Mouse (Mus musculus) gastrocnemius, postnatal 36 days (tissue): ENCODE results near the gene Zc3h12c. TPM values are rescaled to one million over a fixed set of nuclear protein-coding genes. Genes with fewer than 3 reads are reported as not detected.

Experiments used
- DNase-seq, 2 experiments: peaks; one replicate each; pipeline ENCODE4 v3.0.0; 2022
- intact Hi-C: fragments of 180-260 bp; cut with DNase I; formaldehyde crosslinking; loops from one replicate; pipeline ENCODE4 v1.15.1; 2025
- long read RNA-seq, 2 experiments: library from polyadenylated mRNA; stranded (forward); transcript quantifications; one replicate each; pipeline ENCODE4 v2.0.0; 2021
- total RNA-seq, 2 experiments: library from RNA; stranded (reverse); gene quantifications; 2 replicates each; pipeline ENCODE4 v1.2.3; 2021

The Zc3h12c gene
- 1 to 10 TPM; 5.6 to 6.9 TPM for total RNA-seq
- long read RNA-seq, experiment 1: 0 reads
- long read RNA-seq, experiment 2, partial matches to known transcripts: 0 of 1 reads
- long read RNA-seq, experiment 2, other reads (novel, unspliced or antisense): 1 of 1 reads

DNA sequence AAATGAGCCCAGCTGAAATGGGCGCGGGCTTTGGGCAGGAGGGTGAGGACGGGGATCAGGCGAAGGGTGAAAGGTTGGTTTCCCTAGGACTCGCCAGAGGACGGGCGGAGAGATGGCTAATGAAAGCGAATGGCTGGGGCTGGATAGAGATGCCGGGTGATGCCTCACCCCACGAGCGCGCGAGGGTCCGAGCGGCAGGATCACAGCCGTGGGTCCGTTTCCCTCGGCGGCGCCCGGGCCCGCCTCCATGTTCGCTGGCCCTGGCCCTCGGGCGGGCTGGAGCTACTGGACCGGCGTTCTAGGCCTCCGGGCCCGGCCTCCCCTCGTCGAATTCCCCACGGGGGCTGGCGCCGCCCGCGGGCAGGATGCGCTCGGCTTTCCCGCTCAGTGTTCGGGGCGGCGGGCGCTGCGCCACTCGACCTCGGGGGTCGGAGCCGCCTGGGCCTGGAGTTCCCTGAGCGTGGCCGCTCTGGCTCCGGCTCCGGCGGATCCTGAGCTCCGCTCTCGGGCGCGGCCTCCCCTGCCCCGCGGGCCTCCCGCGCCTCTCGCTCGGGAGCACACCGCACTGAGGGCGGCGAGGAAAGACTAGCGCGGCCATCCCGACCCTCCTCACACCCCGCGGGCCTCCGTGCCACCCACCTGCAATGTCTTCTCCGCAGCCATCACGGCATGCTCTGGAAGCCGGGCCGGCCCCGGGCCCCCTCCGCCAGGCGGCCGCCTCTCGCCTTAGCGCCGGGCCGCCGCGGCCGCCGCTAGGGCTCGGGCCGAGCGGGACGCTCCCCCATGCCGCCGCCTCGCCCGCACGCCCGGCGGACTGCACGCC lies at the start of gene Zc3h12c:
Gene Zc3h12c, minus strand, starts transcription at position 710 of the 823 bp plus-strand sequence.
- peak; percentile 62 to 70 for DNase-seq
- intact Hi-C loops: loop anchor here (5.0 kb wide), 2 partner anchors 41 to 121 kb away; partner anchors contain the start of gene Rdx

DNA sequence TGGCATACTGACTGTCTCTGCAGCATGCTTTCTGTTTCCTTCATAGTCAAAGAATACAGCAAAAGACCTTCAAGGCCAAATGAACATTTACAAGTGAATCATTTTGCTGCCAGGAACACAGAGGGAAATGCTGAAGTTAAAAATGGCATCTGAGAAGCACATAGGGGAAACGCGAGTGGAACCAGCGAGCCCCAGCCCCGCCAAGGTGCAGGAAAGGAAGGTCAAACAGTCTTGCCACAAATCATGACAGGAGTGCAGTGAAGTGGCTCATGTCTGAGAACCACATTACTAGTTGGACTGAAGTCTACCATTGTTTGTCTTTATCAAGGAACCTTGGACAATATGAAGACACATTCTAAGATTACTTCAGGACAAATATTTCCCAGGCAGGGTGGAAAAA lies 49.3 kb upstream of the Zc3h12c start:
- DNase-seq: no peak
- intact Hi-C loops: no loop called here

DNA sequence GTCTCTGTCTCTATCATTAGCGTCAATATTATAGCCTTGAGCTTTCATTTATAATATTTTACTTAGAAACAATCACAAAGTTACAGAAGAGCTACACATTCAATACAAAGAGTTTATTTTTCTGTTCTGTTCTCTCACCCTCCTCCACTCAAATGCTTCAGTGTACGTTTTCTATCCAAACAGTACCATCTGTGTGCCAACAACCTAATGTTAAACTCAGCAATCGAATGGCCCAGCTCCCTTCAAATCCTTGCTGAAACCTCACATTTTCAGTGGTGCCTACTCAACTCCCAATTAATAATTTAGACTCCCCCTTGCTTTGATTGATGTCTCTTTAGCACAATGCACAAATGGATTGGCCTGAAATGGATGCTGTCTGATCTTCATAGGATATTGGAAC lies 46.9 kb upstream of the Zc3h12c start:
- intact Hi-C loops: no loop called here
- no peak for DNase-seq

DNA sequence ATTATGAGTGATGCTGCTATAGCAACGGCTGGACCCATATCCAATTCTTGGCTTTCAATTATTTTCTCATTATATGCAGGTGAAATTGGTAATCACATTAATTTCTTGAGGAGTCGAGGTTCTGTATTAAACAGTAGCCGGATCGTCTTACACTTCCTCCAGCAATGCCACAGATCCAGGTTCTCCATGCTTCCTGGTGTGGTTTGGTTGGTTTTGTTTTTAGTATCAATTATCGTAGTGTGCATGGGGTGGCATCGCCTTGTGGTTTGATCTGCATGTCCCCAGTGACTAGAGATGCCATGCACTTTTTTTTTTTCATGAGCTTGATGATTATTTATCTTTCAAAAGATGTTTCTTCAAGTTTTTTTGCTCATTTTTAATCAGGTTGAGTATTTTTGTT lies 44.0 kb upstream of the Zc3h12c start:
- intact Hi-C loops: no loop called here

DNA sequence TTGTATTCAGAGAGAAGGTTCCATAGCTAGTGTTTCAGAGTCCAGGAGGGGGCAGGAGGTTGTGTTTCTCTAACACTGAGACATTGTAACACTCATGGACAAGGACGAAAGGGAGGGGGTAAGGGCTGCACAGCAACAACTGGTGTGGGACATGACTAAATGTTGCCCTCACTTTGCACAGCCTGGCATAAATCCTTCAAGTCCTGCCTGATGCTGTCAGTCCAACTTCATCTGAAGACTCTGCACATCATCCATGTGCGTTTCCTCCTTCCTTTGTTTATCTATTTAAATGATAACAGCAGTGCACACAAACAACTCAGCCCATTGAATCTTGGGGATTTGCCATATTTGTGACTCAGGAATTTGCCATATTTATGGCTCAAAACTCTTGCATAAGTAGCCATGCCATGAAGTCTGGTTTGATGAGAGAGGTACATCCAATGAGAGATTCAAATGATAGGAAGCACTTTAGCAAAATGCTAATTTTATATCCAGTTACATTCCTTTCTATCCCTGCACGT lies 40.2 kb upstream of the Zc3h12c start:
- intact Hi-C loops: no loop called here
- DNase-seq: no peak

More for the DNA sequence above, 44.0 kb upstream of the Zc3h12c start:
- DNase-seq: no peak

DNA sequence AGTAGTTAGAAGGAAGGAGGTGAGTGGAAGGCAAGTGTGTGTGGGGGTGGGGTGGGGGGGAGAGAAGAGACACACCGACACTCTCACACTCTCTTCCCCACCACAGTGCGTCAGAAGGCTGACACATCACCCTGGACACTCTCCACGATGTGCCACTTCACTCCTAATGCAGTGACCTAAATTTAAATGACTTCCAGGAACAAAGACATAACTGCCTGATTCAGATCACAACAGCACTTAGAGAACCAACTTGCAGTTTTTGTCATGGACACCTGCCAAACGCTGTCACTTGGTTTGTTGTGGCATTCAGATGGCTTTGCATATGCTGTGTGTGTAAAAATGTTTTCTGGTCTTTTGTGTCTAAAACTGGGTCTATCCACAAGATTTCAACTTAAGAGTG lies 34.8 kb upstream of the Zc3h12c start:
- intact Hi-C loops: no loop called here
- DNase-seq: no peak

DNA sequence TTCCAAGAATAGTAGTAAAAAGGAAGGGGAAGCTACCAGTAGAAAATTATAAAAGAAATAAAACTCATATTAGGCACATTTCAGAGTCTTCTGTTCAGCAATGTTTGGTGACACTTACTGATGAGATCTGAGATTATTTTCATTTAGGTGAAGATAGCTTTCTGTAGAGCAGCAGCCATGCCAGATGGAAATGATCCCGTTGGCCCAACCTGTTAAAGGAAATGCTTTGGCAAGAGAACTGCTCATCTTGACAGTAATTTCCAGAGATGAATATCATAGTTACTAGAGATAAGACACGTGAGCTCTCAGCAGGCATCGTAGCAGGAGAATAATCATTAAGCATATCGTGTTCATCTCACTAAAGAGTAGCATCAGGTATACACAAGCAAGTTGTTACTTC lies 31.9 kb upstream of the Zc3h12c start:
- DNase-seq: no peak
- intact Hi-C loops: no loop called here

DNA sequence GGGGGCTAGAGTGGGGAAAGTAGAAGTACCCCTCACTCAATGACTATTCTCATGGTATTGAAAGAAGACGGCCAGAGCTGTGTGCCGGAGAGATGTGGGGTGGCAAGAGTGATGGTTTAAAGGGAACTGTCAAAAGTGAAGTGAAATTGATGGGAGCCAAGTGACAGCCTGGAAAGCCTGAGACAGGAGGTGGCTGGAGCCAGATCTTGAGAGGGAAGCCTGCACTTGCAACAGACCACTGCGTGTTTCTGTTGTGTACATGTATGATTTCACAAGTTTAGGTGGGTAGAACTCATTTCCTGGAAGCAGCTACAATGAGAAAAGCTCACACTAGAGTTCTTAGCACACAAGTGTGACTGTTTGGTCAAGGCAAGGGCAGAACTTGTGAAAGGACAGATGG lies 27.5 kb upstream of the Zc3h12c start:
- no peak for DNase-seq
- intact Hi-C loops: no loop called here

DNA sequence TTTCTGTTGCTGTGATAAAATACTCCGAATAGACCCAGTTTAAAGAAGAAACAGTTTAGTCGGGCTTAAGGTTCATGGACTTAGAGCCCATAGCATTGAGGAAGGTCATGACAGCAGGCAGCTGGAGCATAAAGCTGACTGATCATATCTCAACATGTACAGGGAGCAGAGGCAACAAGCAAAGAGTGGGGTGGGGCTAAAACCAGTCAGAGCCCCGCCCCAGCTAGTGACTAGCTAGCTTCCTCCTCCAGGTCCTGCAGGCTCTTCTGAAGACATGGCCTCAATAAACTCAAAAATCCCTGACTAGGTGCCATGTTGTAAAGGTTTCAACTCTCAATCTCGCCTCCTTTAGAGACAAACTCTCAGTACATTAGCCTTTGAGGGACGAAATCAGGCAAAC lies 25.5 kb upstream of the Zc3h12c start:
- intact Hi-C loops: no loop called here
- DNase-seq: no peak

DNA sequence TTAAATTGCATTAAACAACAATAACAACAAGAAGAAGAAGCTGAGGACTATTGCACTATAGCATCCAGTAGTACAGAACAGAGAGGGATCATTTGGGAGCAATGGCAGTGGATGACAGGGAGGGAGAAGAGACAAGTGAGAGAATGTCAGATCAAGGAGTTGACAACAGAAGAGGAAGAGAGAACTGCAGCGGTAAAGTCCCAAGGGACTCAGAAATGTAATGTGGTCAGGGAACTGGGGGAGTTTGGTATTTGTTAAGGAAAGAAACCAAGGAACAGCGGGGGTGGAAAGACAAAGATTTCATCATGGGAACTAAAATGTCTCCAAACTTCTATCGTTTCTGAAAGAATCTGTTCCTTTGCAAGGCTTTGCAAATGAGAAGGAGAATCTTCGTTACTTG lies 22.5 kb upstream of the Zc3h12c start:
- intact Hi-C loops: no loop called here
- no peak for DNase-seq

DNA sequence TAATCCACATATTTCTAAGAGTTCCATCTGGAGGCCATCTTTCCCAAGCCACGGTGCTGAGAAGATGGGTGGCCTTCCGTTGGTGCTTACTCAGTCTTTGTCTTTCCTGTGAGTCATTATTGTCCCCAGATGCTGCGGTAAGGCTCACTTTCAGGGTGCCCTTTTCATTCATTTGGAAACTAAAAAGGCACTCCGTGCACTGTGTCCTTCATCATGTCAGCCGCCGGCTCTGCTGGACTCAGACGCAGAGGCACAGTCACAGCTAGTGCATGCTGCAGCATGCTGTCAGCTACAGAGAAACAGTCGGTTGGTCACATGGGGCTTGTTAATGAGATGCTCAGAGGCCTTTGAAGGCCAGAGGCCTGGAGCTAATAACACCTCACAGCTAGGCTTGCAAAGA lies 19.7 kb upstream of the Zc3h12c start:
- no peak for DNase-seq

DNA sequence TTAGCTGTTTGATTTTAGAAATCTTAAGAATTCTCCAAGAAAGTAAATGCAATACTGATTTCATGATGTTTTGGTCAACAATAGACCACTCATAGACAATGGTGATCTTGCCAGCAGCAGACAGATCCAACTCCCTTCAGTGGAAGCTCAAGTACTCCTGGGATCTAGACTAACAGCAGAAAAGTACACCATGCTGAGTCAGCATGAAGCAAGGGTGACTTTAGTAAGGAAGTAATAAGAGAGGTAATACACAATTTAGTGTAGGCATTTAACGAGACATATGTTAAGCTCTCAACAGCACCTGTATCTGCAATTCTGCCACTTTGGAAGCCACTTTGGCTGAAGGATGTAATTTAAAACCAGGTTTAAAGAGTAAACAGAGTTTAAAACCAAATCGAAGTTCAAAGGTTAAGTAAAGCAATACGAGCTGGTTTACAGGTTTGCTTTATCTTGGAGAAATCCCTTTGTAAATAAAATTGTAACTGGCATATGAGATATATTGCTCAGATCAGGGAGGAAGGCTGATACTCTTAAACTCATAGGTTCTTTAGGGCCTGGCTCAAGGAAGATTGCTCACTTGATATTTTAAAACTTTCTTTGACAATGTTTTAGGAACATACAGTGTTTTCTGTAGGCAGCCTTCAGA lies 18.0 kb upstream of the Zc3h12c start:
- intact Hi-C loops: no loop called here
- DNase-seq: no peak

More for the DNA sequence above, 19.7 kb upstream of the Zc3h12c start:
- intact Hi-C loops: no loop called here

DNA sequence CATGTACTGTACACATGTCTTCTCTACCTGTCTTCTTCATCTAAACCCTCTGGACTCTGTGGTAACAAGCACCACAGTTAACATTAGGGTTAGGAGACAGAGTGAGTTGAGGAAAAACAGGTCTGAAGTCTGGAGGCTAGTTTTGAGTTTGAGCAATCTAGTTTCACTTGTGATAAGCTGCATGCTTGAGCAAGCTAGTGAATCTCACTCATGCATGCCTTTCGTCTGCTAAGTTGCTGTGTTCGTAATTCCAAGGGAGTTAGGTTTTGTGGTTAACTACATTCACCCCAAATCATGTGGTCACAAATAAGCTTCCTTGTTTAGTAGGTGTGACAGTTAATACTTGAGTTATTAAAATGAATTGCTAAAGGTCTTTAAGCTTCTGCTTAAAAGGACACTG lies 13.0 kb upstream of the Zc3h12c start:
- intact Hi-C loops: no loop called here

DNA sequence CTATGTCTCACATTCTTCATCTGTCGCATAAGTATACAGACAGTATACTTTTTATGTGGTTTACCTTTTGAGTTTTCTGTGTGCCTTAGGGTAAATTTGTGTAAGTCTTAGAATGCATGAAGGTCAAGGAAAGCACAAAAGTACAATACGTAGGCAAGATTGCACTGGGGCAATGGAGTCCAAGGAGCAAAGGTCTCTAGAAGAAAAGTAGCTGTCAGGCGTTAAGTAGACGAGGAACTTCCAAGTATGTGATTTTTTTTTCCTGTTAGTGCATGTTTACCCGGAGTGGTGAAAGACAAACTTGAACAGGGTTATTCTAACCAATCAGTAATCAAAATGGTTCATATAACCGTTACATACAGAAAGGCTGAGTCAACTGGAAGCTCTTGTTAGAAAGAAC lies 12.5 kb upstream of the Zc3h12c start:
- intact Hi-C loops: no loop called here
- no peak for DNase-seq

More for the DNA sequence above, 13.0 kb upstream of the Zc3h12c start:
- DNase-seq: no peak

DNA sequence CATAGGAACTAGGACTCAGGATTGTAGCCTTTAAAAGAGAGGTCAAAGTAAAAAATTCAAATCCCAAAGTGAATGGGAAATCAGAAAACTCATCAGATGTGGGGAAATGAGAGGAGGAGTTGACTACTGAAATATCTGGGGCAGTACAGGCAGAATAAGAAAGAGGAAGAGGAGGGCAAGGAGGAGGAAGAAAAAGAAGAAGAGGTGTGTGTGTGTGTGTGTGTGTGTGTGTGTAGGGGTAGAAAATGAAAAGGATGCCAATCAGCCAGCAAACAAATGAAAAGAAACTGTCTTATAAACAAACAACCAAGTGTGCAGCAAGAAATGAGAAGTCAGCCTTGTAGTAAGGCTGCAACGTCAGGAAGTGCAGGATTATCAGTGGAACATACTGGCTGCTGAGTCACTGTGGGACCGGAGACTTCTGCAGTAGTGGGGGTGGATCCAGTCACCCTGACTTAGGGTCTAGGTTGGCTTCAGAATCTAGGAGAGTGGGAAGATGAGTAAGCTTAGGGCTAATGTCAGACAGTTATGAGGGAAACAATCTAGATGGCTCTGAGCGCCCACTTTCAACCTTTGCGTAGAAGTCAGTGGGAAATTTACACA lies 7.0 kb upstream of the Zc3h12c start:
- intact Hi-C loops: loop anchor here (10.0 kb wide), 1 partner anchor 109 kb away; no protein-coding TSS in a partner anchor
- no peak for DNase-seq

DNA sequence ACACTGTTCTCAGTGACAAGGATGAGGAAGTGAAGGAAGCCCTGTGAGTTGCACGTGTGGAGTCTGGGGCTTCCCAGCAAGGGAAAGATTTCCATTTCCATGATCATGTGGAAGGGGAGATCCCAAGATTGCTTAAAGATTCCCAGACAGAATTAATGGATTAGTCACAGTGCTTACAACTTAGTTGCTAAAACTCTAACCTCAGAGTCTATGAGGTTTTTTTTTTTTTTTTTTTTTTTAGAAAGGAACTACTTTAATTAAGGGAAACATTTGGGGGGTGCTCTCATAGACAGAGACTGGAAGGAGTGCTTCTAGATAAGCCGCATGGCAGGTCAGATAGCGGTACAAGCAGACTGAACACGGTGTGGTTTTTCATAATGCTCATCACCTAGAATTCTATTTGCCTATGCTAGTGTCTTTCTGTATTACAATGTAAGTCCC lies 6.3 kb upstream of the Zc3h12c start:
- DNase-seq: no peak
- intact Hi-C loops: loop anchor here (10.0 kb wide), 1 partner anchor 110 kb away; no protein-coding TSS in a partner anchor

DNA sequence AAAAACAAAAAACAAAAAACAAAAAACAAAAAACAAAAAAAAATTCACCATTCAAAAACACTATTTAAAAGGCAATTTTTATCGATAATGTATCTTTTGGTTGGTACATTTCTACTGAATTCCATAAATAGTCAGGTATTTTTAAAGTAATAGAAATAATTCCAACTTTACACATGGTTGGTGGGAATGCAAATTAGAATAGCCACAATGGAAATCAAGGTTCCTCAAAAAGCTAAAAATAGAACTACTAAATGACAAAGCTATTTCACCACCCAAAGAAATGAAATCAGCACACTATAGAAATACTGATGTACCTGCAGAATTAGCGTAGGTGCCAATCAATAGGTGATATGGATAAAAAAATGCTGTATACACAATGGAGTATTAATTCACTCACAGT lies 5.6 kb upstream of the Zc3h12c start:
- intact Hi-C loops: loop anchor here (10.0 kb wide), 1 partner anchor 111 kb away; no protein-coding TSS in a partner anchor
- no peak for DNase-seq

DNA sequence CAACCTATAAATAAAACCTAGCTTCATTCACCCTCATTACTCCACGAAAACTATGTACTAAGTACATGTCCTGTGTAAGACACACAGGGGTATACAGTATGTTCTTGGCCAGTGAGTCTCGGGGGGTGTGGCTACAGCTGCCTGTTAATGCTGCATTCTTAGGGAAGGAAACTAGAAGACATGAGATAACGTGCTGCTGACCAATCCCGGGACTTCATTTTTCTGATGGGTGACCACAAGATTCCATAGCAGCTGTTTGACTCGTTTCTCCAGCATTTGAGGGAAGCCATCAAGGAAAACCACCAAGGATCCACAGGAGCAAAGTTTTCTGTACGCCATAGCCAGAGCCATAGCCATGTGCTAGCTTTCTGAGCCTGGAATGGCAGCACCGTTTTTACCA lies 4.2 kb upstream of the Zc3h12c start:
- DNase-seq: no peak
- intact Hi-C loops: loop anchor here (10.0 kb wide), 1 partner anchor 112 kb away; no protein-coding TSS in a partner anchor

DNA sequence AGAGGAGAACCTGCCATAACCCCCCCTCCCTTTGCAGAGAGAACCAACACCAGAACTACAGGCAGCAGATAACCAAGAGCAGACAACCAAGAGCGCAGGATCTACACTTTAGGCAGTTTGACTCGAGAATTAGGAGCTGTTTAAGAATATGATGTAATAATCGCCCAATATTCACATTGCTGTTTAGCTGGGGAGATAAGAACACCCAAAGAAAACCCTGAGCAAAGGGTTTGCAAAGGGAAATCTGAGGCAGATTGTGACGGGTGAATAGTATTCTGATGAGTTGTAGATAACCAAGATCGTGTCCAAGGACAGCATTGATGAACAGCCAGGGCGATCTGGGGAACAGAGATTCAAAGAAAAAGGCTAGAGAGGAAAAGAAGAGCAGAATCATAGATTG lies 2.3 kb upstream of the Zc3h12c start:
- no peak for DNase-seq
- intact Hi-C loops: loop anchor here (10.0 kb wide), 1 partner anchor 114 kb away; no protein-coding TSS in a partner anchor

DNA sequence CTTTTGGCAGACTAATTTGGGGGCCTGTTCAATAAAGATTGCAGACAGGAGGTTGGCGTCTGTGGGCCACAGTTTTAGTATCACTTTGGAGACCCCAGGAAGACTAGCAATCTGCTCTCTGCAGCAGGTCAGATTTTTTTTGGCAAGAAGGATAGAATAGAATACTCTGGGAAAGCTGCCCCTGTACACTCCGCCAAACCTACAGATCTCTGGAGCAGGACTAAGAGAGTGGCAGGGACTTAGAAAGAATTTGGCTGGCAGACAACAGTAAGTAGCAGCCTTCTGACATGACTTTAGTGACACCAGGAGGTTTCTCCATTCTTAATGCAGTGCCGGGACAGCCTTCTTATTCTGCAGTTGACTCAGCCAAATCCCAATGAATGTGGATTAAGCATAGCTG lies 1.8 kb upstream of the Zc3h12c start:
- DNase-seq: no peak
- intact Hi-C loops: loop anchor here (10.0 kb wide), 1 partner anchor 115 kb away; no protein-coding TSS in a partner anchor
